Mouse (Mus musculus) ZHBTc4 (cell line): ENCODE data around the gene Cep19.
A peak's percentile ranks its signal among the peaks of the same experiment; 100 is the strongest.

ENCODE experiments used
- DNase-seq: peaks from one replicate; pipeline ENCODE4 v3.0.0-alpha.2; 2011; ENCODE audit warnings: low read depth, low spot score

Gene Cep19

GRCm38 (mm10) chr16:32144592-32144991 lies 45.0 kb downstream of the Cep19 start:
- DNase-seq = no peak

GRCm38 (mm10) chr16:32147589-32148207 lies 48.1 kb downstream of the Cep19 start:
- peak; percentile 39 for DNase-seq

- no peak for DNase-seq
These were observed 54.4 kb downstream of the Cep19 start for GRCm38 (mm10) chr16:32153976-32154375.

GRCm38 (mm10) chr16:32154437-32154836 lies 54.8 kb downstream of the Cep19 start:
- no peak for DNase-seq

GRCm38 (mm10) chr16:32156719-32157118 lies 57.1 kb downstream of the Cep19 start:
- no peak for DNase-seq

- DNase-seq = no peak
These were observed 57.8 kb downstream of the Cep19 start for GRCm38 (mm10) chr16:32157369-32157768.
